Mouse (Mus musculus) myocyte (in vitro differentiated cells): ENCODE results near the gene Scp2d1.

Experiments
- CEBPB ChIP-seq: IDR thresholded peaks from 2 replicates; pipeline ENCODE4 v1.6.1; 2011; ENCODE audit warnings: mild to moderate bottlenecking, moderate library complexity; ENCODE audit not compliant: poor library complexity, insufficient read depth, severe bottlenecking
- E2F4 ChIP-seq: IDR thresholded peaks from one replicate; pipeline ENCODE4 v1.6.1; 2011; ENCODE audit warnings: mild to moderate bottlenecking, control low read depth, moderate library complexity; ENCODE audit not compliant: insufficient read depth
- MAX ChIP-seq: IDR thresholded peaks from one replicate; pipeline ENCODE4 v1.6.1; 2011; ENCODE audit warnings: low read depth, mild to moderate bottlenecking, control low read depth
- MYOD1 ChIP-seq, 3 experiments: IDR thresholded peaks; one replicate each; pipeline ENCODE4 v1.6.1; 2011; ENCODE audit warnings: control low read depth in 2 of 3, low read depth in 2 of 3, mild to moderate bottlenecking in 2 of 3, moderate library complexity in 1 of 3; ENCODE audit not compliant: insufficient read length in 2 of 3, control insufficient read depth in 1 of 3
- MYOG ChIP-seq, 3 experiments: IDR thresholded peaks; one replicate each; pipeline ENCODE4 v1.6.1; 2011; ENCODE audit warnings: control low read depth in 2 of 3, low read depth in 2 of 3, mild to moderate bottlenecking in 2 of 3; ENCODE audit not compliant: insufficient read length in 2 of 3, control insufficient read depth in 1 of 3, insufficient read depth in 1 of 3
- POLR2A ChIP-seq: IDR thresholded peaks from one replicate; pipeline ENCODE4 v1.6.1; 2011; ENCODE audit warnings: low read depth, mild to moderate bottlenecking, control low read depth, moderate library complexity; ENCODE audit not compliant: insufficient read length
- POLR2AphosphoS2 ChIP-seq: IDR thresholded peaks from one replicate; pipeline ENCODE4 v1.6.1; 2011; ENCODE audit warnings: low read depth, control low read depth; ENCODE audit not compliant: insufficient read length
- REST ChIP-seq: IDR thresholded peaks from one replicate; pipeline ENCODE4 v1.6.1; 2011; ENCODE audit warnings: mild to moderate bottlenecking, control low read depth, moderate library complexity; ENCODE audit not compliant: insufficient read depth, insufficient read length
- TCF12 ChIP-seq: IDR thresholded peaks from one replicate; pipeline ENCODE4 v1.6.1; 2011; ENCODE audit warnings: mild to moderate bottlenecking, control low read depth; ENCODE audit not compliant: poor library complexity, insufficient read depth, severe bottlenecking
- TCF3 ChIP-seq: IDR thresholded peaks from one replicate; pipeline ENCODE4 v1.6.1; 2011; ENCODE audit warnings: low read depth, control low read depth; ENCODE audit not compliant: insufficient read length
- USF1 ChIP-seq: IDR thresholded peaks from one replicate; pipeline ENCODE4 v1.6.1; 2011; ENCODE audit warnings: low read depth, mild to moderate bottlenecking, control low read depth, moderate library complexity

- TF ChIP-seq POLR2A (no peak), POLR2AphosphoS2 (no peak), TCF3 (no peak), TCF12 (no peak), E2F4 (no peak), MAX (no peak), CEBPB (no peak), MYOG (IDR thresholded peaks at IDR 0.05; ENCODE audit: control insufficient read depth in 1 of 3, insufficient read depth in 1 of 3, insufficient read length in 2 of 3, low read depth in 2 of 3) (no peak), USF1 (no peak), REST (no peak), MYOD1 (IDR thresholded peaks at IDR 0.05; ENCODE audit: control insufficient read depth in 1 of 3, insufficient read length in 2 of 3, low read depth in 2 of 3) (no peak)
Observed at GRCm38 (mm10) chr2:144774636-144775160, 48.8 kb upstream of the Scp2d1 start.
